Mouse (Mus musculus) small intestine, adult 2 months (tissue): ENCODE data around the gene Yae1d1.

Experiments used
- CTCF ChIP-seq: fragments of 200-500 bp; IDR thresholded peaks from 2 replicates; pipeline ENCODE4 v1.5.1; 2012; ENCODE audit warnings: low read depth, mild to moderate bottlenecking, control low read depth, inconsistent platforms, low read length, moderate library complexity, mixed read lengths; ENCODE audit not compliant: insufficient replicate concordance, insufficient read length; ENCODE audit errors: extremely low read depth
- POLR2A ChIP-seq: fragments of 200-500 bp; IDR thresholded peaks from 2 replicates; pipeline ENCODE4 v1.6.1; 2012; ENCODE audit warnings: low read depth, mild to moderate bottlenecking, control low read depth, inconsistent platforms, low read length, moderate library complexity

DNA sequence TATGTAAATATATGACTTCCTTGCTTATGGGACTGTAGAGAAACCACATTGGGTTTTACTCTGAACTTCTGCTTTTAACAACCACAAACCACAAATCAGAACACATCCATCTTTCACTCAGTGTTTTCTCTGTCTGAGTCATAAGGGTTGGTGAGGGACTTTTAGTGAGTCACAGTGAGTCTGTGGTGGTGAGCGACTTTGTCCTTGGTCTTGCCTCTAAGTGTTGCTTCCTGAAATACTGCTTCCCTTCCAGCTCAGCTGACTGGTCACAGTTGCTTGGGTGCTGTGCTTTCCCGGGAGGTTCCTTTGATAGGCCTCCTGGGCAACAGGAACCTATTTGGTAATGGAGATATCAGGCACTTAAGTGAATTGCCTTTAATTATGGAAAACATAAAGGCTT lies 17.3 kb downstream of the Yae1d1 start:
- TF ChIP-seq CTCF, result no peak
- no peak for TF ChIP-seq POLR2A
